Mouse (Mus musculus): ENCODE results near the gene Negr1.

Negr1 gene

GRCm38 (mm10) chr3:156690059-156690605 lies 128.5 kb downstream of the Negr1 start:
- in situ Hi-C loops (cut with MseI, MboI) = no loop called here

GRCm38 (mm10) chr3:156698687-156699086 lies 137.1 kb downstream of the Negr1 start:
- in situ Hi-C loops (cut with MseI, MboI) = no loop called here

GRCm38 (mm10) chr3:156703241-156703640 lies 141.6 kb downstream of the Negr1 start:
- in situ Hi-C loops (cut with MseI, MboI) = no loop called here

GRCm38 (mm10) chr3:156710240-156710639 lies 148.6 kb downstream of the Negr1 start:
- in situ Hi-C loops (cut with MseI, MboI) = no loop called here

- in situ Hi-C loops (cut with MseI, MboI) = no loop called here
Observed at GRCm38 (mm10) chr3:156710693-156711092, 149.1 kb downstream of the Negr1 start.

GRCm38 (mm10) chr3:156736335-156736734 lies 174.7 kb downstream of the Negr1 start:
- in situ Hi-C loops (cut with MseI, MboI) = no loop called here

- in situ Hi-C loops (cut with MseI, MboI) = no loop called here
Observed at GRCm38 (mm10) chr3:156739529-156739928, 177.9 kb downstream of the Negr1 start.

- in situ Hi-C loops (cut with MseI, MboI) = no loop called here
Observed at GRCm38 (mm10) chr3:156743266-156743665, 181.7 kb downstream of the Negr1 start.

GRCm38 (mm10) chr3:156745218-156745770 lies 183.7 kb downstream of the Negr1 start:
- in situ Hi-C loops (cut with MseI, MboI) = no loop called here

GRCm38 (mm10) chr3:156747456-156747855 lies 185.9 kb downstream of the Negr1 start:
- in situ Hi-C loops (cut with MseI, MboI) = no loop called here

- in situ Hi-C loops (cut with MseI, MboI) = no loop called here
Observed at GRCm38 (mm10) chr3:156753780-156754373, 192.3 kb downstream of the Negr1 start.

- in situ Hi-C loops (cut with MseI, MboI) = no loop called here
Observed at GRCm38 (mm10) chr3:156754790-156755530, 193.4 kb downstream of the Negr1 start.

GRCm38 (mm10) chr3:156765015-156765414 lies 203.4 kb downstream of the Negr1 start:
- in situ Hi-C loops (cut with MseI, MboI) = no loop called here

- in situ Hi-C loops (cut with MseI, MboI) = no loop called here
Observed at GRCm38 (mm10) chr3:156766171-156766845, 204.7 kb downstream of the Negr1 start.

- in situ Hi-C loops (cut with MseI, MboI) = no loop called here
Observed at GRCm38 (mm10) chr3:156771626-156772025, 210.0 kb downstream of the Negr1 start.

- in situ Hi-C loops (cut with MseI, MboI) = no loop called here
Observed at GRCm38 (mm10) chr3:156772057-156772456, 210.5 kb downstream of the Negr1 start.

- in situ Hi-C loops (cut with MseI, MboI) = no loop called here
Observed at GRCm38 (mm10) chr3:156784309-156784852, 222.8 kb downstream of the Negr1 start.

- in situ Hi-C loops (cut with MseI, MboI) = no loop called here
Observed at GRCm38 (mm10) chr3:156786355-156786754, 224.8 kb downstream of the Negr1 start.

- in situ Hi-C loops (cut with MseI, MboI) = no loop called here
Observed at GRCm38 (mm10) chr3:156791234-156791633, 229.6 kb downstream of the Negr1 start.

GRCm38 (mm10) chr3:156792743-156793142 lies 231.1 kb downstream of the Negr1 start:
- in situ Hi-C loops (cut with MseI, MboI) = no loop called here

- in situ Hi-C loops (cut with MseI, MboI) = no loop called here
Observed at GRCm38 (mm10) chr3:156794091-156794490, 232.5 kb downstream of the Negr1 start.

- in situ Hi-C loops (cut with MseI, MboI) = no loop called here
Observed at GRCm38 (mm10) chr3:156794610-156795009, 233.0 kb downstream of the Negr1 start.

Data from mouse trophoblast stem cell (cell line).